Mouse (Mus musculus) olfactory bulb, adult 2 months (tissue): ENCODE results near the gene Haus6.

Experiments
- CTCF ChIP-seq: fragments of 200-500 bp; IDR thresholded peaks from 2 replicates; pipeline ENCODE4 v1.5.1; 2012; ENCODE audit warnings: low read depth, mild to moderate bottlenecking, low read length, moderate library complexity; ENCODE audit not compliant: insufficient read depth
- POLR2A ChIP-seq: fragments of 200-500 bp; IDR thresholded peaks from 2 replicates; pipeline ENCODE4 v1.6.1; 2012; ENCODE audit warnings: mild to moderate bottlenecking, low read depth, low read length, moderate library complexity; ENCODE audit not compliant: insufficient read depth

DNA sequence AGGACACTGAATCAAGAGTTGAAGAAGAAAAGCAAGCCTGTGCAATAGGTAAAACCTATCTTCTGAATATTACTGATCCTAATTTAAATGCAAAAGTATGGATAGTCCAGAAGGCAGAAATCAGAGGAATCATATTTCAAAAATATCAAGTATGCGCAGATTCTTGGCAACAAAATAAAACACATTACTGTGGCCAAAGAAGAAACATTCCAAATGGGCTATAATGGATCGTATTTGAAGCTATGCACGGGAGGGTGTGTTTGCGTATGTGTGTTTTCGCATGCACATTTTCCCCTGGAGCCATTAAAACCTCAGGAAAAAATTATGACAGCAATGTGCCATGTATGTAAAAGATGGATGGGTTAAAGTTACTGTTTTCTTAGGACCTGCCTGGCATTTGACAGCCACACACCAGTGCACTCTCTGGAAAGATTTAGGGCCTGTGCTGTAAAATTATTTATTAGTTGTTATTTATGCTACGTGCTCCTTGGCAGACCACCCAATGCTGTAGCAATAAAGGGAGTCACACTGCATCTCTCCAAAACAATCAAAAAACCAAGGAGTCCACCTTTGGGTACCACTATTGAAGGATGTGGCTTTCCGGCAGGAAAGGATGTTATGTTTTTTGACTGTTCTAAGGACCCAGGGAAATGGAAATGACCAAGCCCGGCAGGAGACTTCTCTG, 78.3 kb downstream of the Haus6 start:
- TF ChIP-seq POLR2A (no peak), CTCF (no peak)
